Mouse (Mus musculus) retina, embryonic 14.5 days (tissue): Measurements from ENCODE around the gene Lmntd1.
"Not testable (repeated sequence)": the region's sequence is repeated elsewhere in the genome, so short reads cannot be mapped to it uniquely, and the experiment has no call there.

Source experiments
- DNase-seq: peaks from one replicate; pipeline ENCODE4 v3.0.0-alpha.2; 2015; ENCODE audit warnings: low spot score

Lmntd1 gene

GRCm38 (mm10) chr6:145341301-145342193 lies 272.6 kb downstream of the Lmntd1 start:
- DNase-seq: peak; percentile 97

- DNase-seq: peak; percentile 95
These were observed 273.4 kb downstream of the Lmntd1 start for GRCm38 (mm10) chr6:145340657-145341146.

DNA sequence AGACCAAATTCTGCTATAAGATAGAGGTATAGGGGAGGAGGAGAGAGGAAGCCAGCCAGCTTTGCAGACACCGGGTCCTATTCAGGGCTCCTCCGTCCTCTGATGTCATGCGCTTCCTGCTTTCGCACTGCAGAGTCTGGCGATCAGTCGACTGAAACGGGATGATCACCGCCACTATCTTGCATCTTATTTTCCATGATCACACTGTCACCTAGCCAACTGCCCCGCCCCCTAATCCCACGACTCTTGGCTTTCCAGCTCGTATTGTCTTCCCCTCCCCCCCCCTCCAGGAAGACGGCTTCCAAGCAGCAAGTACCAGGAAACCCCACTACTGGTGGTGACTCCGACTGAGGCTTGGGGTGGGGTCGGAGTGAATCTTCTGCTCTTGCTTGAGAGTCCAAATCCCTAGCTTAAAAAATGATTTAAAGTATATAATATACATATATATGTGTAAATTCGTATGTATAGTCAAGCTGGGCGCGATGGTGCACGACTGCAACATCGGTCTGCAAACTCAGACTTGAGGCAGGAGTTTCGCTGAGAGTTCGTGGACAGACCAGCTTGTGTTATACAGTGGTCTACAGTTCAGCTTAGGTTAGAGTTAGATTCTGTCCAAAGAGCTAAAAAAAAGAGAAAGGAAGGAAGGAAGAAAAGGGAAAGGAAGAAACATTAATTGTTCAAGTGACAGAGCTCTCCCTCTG lies 274.0 kb downstream of the Lmntd1 start:
- peak; percentile 70 for DNase-seq

DNA sequence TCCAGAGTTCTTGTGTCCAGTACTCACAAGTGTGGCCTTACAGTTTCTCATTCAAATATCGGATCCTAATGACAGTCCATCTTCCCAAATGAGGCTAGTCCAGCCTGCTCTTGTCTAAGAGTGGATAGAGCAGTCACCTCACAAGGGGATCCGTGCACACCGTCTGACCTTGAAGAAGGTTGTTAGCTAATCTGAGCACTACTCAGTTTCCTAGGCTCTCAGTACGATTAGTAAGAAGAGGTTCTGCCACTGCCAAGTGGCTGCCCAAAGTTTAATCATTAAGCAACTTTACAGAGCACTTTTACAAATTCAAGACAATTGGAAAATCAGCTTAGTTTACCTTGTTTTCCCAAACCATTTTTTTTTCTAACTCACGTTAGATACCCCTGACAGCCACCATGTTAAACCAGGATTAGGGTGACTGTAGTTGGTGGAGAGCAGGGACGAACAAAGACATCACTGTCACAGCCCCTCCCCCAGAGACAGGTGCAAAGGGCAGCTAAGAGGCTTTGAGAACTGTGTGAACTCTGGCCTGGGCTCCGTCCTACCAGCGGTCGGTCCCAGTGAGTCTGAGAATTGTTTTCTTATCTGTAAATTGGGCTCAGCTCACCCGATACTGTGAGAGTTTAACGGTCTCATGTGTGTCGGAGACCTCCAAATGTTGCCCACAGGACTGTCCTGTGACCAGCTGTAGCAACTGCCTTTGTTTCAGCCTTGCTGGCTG lies 275.4 kb downstream of the Lmntd1 start:
- DNase-seq: no peak

GRCm38 (mm10) chr6:145337521-145337920 lies 276.6 kb downstream of the Lmntd1 start:
- not testable (repeated sequence) for DNase-seq

GRCm38 (mm10) chr6:145335876-145336768 lies 278.0 kb downstream of the Lmntd1 start:
- DNase-seq: no peak

- DNase-seq: no peak
These were observed 279.9 kb downstream of the Lmntd1 start for GRCm38 (mm10) chr6:145334211-145334610.

DNA sequence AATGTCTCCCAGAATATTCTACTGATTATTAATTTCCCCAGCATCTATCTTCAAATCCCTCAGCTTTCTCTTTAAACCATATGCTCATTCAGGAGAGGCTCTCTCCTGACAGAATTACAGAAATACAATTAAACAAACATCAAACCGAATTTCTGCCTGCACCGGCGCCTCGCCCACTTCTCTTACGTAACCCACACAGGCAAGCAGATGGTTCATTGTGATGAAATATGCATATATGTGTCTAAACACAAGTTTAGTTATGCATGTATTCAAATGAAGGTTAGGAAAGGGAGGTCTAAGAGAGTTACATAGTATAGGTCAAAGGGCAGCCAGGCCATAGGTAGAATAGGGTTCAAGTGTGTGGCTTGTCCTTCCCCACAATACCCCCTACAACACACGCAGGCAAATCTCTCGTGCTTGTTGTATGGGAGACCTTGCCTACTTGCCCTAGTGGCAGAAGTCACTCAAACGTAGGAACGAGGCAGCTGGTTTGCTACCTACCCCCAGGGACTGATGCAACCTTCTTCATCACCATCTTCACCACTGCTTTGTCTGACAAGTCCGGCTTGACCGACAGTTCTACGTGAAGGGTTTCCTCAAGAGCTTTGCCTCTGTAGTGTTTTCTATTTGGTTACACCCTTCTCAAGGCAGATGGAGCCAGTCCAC lies 287.8 kb downstream of the Lmntd1 start:
- DNase-seq: no peak

- DNase-seq: no peak
These were observed 289.0 kb downstream of the Lmntd1 start for GRCm38 (mm10) chr6:145325095-145325494.

DNA sequence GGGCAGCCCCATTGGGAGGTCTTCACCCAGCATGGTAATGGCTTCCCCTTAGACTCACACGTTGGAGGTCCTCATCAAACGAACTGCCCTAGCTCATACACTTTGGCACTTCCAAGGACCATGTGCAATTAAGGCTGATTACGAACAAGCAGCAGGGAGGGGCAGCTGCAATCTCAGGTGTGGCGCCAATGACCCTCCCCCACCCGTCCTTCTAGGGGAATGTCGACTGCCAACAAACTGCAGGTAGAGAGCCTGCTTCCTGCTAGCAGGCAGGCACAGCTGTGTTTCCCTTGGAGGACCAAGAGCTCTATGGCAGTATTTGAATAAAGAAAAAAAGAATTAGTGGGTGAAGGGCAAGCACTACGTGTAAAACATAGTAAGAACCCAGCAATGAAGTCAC lies 289.6 kb downstream of the Lmntd1 start:
- no peak for DNase-seq

GRCm38 (mm10) chr6:145322246-145322645 lies 291.9 kb downstream of the Lmntd1 start:
- no peak for DNase-seq

GRCm38 (mm10) chr6:145320156-145320555 lies 294.0 kb downstream of the Lmntd1 start:
- no peak for DNase-seq
